ENCODE assay signal across 8 mouse cellular contexts in the genomic region with DNA sequence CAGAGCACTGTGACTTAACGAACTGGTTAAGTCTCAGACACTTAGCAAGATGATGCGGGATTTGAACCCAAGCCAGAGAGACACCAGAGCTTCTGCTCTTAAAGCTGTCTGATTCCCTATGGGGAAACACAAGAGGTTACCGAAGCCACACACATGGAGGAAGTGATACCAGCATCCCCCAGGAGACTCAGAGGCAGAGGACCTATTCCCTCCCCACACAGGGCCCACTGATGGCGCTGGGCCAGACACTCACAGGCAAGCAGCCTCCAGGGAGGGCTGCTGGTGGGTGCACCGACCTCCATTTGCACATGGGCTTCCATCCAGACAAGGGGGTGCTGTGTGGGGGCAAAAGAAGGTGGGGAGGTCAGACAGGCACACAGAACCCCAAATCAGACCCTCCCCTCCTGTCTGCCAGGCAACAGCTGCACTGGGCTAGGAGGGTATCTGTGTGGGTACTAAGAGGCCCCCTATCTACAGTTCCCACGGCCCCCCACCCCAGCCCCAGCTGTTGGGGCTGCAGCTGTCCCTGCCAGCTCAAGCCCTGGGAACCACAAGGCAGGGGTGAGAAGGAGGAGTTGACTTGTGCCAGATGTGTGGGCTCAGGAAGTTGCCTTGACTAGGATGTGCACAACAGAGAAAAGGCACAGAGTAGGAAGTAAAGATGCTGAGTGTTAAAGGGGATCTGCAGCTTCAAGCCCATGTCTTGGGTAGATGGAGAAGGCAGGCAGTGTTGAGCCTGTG. TPM values are rescaled to one million over a fixed set of nuclear protein-coding genes. Genes with fewer than 3 reads are reported as not detected.
A peak's percentile ranks its signal among the peaks of the same experiment; 100 is the strongest.
DNase-seq lines count a peak whose midpoint lies in the region; ATAC-seq and TF ChIP-seq lines count a peak whose summit lies in the region.

No protein-coding gene starts in this region.

- H3ac ChIP-seq in C2C12 (ENCODE audit: control insufficient read depth, insufficient read length, low read depth): no peak overlapping the region

- no peak overlapping the region for H3K9ac ChIP-seq in forebrain, embryonic 16.5 days (replicated peaks; ENCODE audit: low read depth, low read length)
- peak overlapping the region; percentile 36 for H3K9ac ChIP-seq in hindbrain, embryonic 11.5 days (ENCODE audit: low read depth, low read length)
- H3K9ac ChIP-seq in midbrain, embryonic 12.5 days (replicated peaks): 0 out of 2 replicates have a peak overlapping the region, but pooled peaks have one; percentile 7

- no peak for TF ChIP-seq CTCF in C2C12 (IDR thresholded peaks at IDR 0.05; ENCODE audit: control insufficient read depth, insufficient read depth, insufficient read length)

- peak overlapping the region; percentile 63; the same call in 1 of the 2 replicates for H3K4me3 ChIP-seq in forebrain, embryonic 10.5 days
- no peak overlapping the region for H3K4me3 ChIP-seq in forebrain, embryonic 16.5 days (replicated peaks; ENCODE audit: low read length)
- no peak overlapping the region for H3K4me3 ChIP-seq in C2C12 (ENCODE audit: insufficient read depth, poor library complexity, severe bottlenecking)
- H3K4me3 ChIP-seq in hindbrain, embryonic 11.5 days (ENCODE audit: low read depth, low read length): no peak overlapping the region
- H3K4me3 ChIP-seq in midbrain, embryonic 12.5 days: 0 out of 2 replicates have a peak overlapping the region, but pooled peaks have one; percentile 2

- no peaks in the 10 kb centered on the region for H3K79me2 ChIP-seq in C2C12 (ENCODE audit: control insufficient read depth, insufficient read depth)

- no peaks in the 10 kb centered on the region for H3K79me3 ChIP-seq in C2C12 (ENCODE audit: low read depth)

- peak overlapping the region; percentile 51; the same call in 1 of the 2 replicates for H3K27ac ChIP-seq in forebrain, embryonic 10.5 days
- H3K27ac ChIP-seq in forebrain, embryonic 16.5 days (ENCODE audit: low read length): no peak overlapping the region
- peak overlapping the region; percentile 51; the same call in 1 of the 2 replicates for H3K27ac ChIP-seq in hindbrain, embryonic 11.5 days (ENCODE audit: low read depth, low read length)
- H3K27ac ChIP-seq in midbrain, embryonic 12.5 days (replicated peaks): peak overlapping the region; percentile 50; the same call in 1 of the 2 replicates

- H3K9me3 ChIP-seq in forebrain, embryonic 10.5 days: no peaks in the 10 kb centered on the region
- H3K9me3 ChIP-seq in forebrain, embryonic 16.5 days (ENCODE audit: control insufficient read depth, low read length): no peaks in the 10 kb centered on the region
- no peaks in the 10 kb centered on the region for H3K9me3 ChIP-seq in hindbrain, embryonic 11.5 days (ENCODE audit: control insufficient read depth, low read length)
- no peaks in the 10 kb centered on the region for H3K9me3 ChIP-seq in midbrain, embryonic 12.5 days

- 72% methylated on average over 6 of the region's 6 CpGs for WGBS in forebrain, embryonic 10.5 days
- WGBS in forebrain, embryonic 16.5 days: 42% methylated on average over 6 of the region's 6 CpGs
- WGBS in hindbrain, embryonic 11.5 days: 69% methylated on average over 6 of the region's 6 CpGs
- WGBS in midbrain, embryonic 12.5 days: 69% methylated on average over 6 of the region's 6 CpGs

- peaks cover 37% of the 10 kb centered on the region for H3K36me3 ChIP-seq in forebrain, embryonic 10.5 days (replicated peaks)
- H3K36me3 ChIP-seq in forebrain, embryonic 16.5 days (ENCODE audit: control insufficient read depth, insufficient read depth): no peaks in the 10 kb centered on the region
- no peaks in the 10 kb centered on the region for H3K36me3 ChIP-seq in C2C12 (ENCODE audit: control insufficient read depth, insufficient read depth)
- no peaks in the 10 kb centered on the region for H3K36me3 ChIP-seq in hindbrain, embryonic 11.5 days (ENCODE audit: control insufficient read depth, insufficient read depth, low read length)
- H3K36me3 ChIP-seq in midbrain, embryonic 12.5 days: peaks cover 7% of the 10 kb centered on the region; the same call in 1 of the 2 replicates

- no peak overlapping the region for H3K4me2 ChIP-seq in forebrain, embryonic 16.5 days (ENCODE audit: low read length)
- H3K4me2 ChIP-seq in hindbrain, embryonic 11.5 days (replicated peaks; ENCODE audit: low read depth, low read length): peak overlapping the region; percentile 14
- H3K4me2 ChIP-seq in midbrain, embryonic 12.5 days (replicated peaks): peak overlapping the region; percentile 93

- DNase-seq in forebrain, embryonic 10.5 days (ENCODE audit: extremely low spot score, low spot score): no peak
- DNase-seq in hindbrain, embryonic 11.5 days (ENCODE audit: low spot score): no peak
- DNase-seq in thymus, postnatal 0 days (ENCODE audit: low spot score): peak; percentile 95
- DNase-seq in adrenal gland, postnatal 36 days: no peak
- DNase-seq in kidney, postnatal 25 days: no peak

- H3K27me3 ChIP-seq in forebrain, embryonic 10.5 days (ENCODE audit: poor library complexity, severe bottlenecking): peaks cover 35% of the 10 kb centered on the region
- no peaks in the 10 kb centered on the region for H3K27me3 ChIP-seq in forebrain, embryonic 16.5 days (replicated peaks; ENCODE audit: control insufficient read depth, insufficient read depth, low read length)
- no peaks in the 10 kb centered on the region for H3K27me3 ChIP-seq in C2C12 (ENCODE audit: control insufficient read depth, insufficient read depth, insufficient read length)
- no peaks in the 10 kb centered on the region; the same call in 1 of the 2 replicates for H3K27me3 ChIP-seq in hindbrain, embryonic 11.5 days (ENCODE audit: control insufficient read depth, insufficient read depth, low read length)
- 0 out of 2 replicates have a peak, but pooled peaks cover 3% of the 10 kb centered on the region for H3K27me3 ChIP-seq in midbrain, embryonic 12.5 days

- ATAC-seq in forebrain, embryonic 16.5 days: no peak
- no peak for ATAC-seq in hindbrain, embryonic 11.5 days (ENCODE audit: low FRiP score)
- no peak for ATAC-seq in midbrain, embryonic 12.5 days (ENCODE audit: low FRiP score, low read depth)

- peaks cover 66% of the 10 kb centered on the region for H3K4me1 ChIP-seq in forebrain, embryonic 10.5 days
- peaks cover 29% of the 10 kb centered on the region for H3K4me1 ChIP-seq in forebrain, embryonic 16.5 days (replicated peaks; ENCODE audit: control insufficient read depth, insufficient read depth, low read length)
- peaks cover 17% of the 10 kb centered on the region for H3K4me1 ChIP-seq in hindbrain, embryonic 11.5 days (replicated peaks; ENCODE audit: control insufficient read depth, insufficient read depth, low read length)
- peaks cover 59% of the 10 kb centered on the region for H3K4me1 ChIP-seq in midbrain, embryonic 12.5 days

TF ChIP-seq in C2C12, 6 proteins besides CTCF, POLR2A, EP300 and RAD21:
- TF ChIP-seq CEBPB (IDR thresholded peaks at IDR 0.05; ENCODE audit: low read depth) (no peak), USF1 (IDR thresholded peaks at IDR 0.05; ENCODE audit: low read depth) (no peak), MAX (IDR thresholded peaks at IDR 0.05) (no peak), MYOD1 (IDR thresholded peaks at IDR 0.05; ENCODE audit: control insufficient read depth, insufficient read length, low read depth) (peak; percentile 96), MYOG (IDR thresholded peaks at IDR 0.05; ENCODE audit: control insufficient read depth, extremely low read depth, insufficient read length) (peak; percentile 55), FOSL1 (IDR thresholded peaks at IDR 0.05; ENCODE audit: insufficient read depth, low read length, poor library complexity, severe bottlenecking) (no peak)

RNA-seq across cellular contexts. Expression of a gene that starts 2.6 kb away (rescaled TPM):
- polyA plus RNA-seq in forebrain, embryonic 10.5 days (2016; fragmentation: Nextera tagmentation; extraction: Ambion mirVana): 24.4 and 25.7 TPM in 2 replicates
- polyA plus RNA-seq in forebrain, embryonic 16.5 days (2015; fragmentation: Nextera tagmentation; extraction: Ambion mirVana): 5.5 TPM in 2 replicates
- polyA plus RNA-seq in C2C12 (2012; fragmentation: generic; extraction: Trizol): 14.8 TPM
- polyA plus RNA-seq in hindbrain, embryonic 11.5 days (2014; fragmentation: Nextera tagmentation; extraction: Ambion mirVana): 20.3 and 24.7 TPM in 2 replicates
- 26.8 and 30.6 TPM in 2 replicates for polyA plus RNA-seq in midbrain, embryonic 12.5 days (2016; fragmentation: Nextera tagmentation; extraction: Ambion mirVana)
- polyA plus RNA-seq in thymus, postnatal 0 days (2015; fragmentation: Nextera tagmentation; extraction: Ambion mirVana): 10.6 and 12.6 TPM in 2 replicates
- total RNA-seq in adrenal gland, postnatal 36 days (2021): 10 to 100 TPM in 1 of 2 experiments, 1 to 10 TPM in 1; 8.1 to 13.0 TPM

RNA-seq across cellular contexts. Expression of a gene that starts 25.3 kb away (rescaled TPM):
- 0.09 and 0.20 TPM in 2 replicates for polyA plus RNA-seq in forebrain, embryonic 10.5 days (2016; fragmentation: Nextera tagmentation; extraction: Ambion mirVana)
- polyA plus RNA-seq in forebrain, embryonic 16.5 days (2015; fragmentation: Nextera tagmentation; extraction: Ambion mirVana): 0.20 TPM in 1 of 2 replicates, not detected in the other
- 0.12 TPM for polyA plus RNA-seq in C2C12 (2012; fragmentation: generic; extraction: Trizol)
- polyA plus RNA-seq in hindbrain, embryonic 11.5 days (2014; fragmentation: Nextera tagmentation; extraction: Ambion mirVana): 0.14 and 0.20 TPM in 2 replicates
- polyA plus RNA-seq in midbrain, embryonic 12.5 days (2016; fragmentation: Nextera tagmentation; extraction: Ambion mirVana): 0.37 TPM in 1 of 2 replicates, not detected in the other
- 0.62 and 0.68 TPM in 2 replicates for polyA plus RNA-seq in thymus, postnatal 0 days (2015; fragmentation: Nextera tagmentation; extraction: Ambion mirVana)
- total RNA-seq in adrenal gland, postnatal 36 days (2021): under 1 TPM in 1 of 2 experiments, not detected in 1; 0.33 TPM

Comparison
In these comparisons a context has a peak if more than half of its experiments do, and no peak if none do; other contexts are left out.
1. H3K4me3 ChIP-seq: peak in forebrain, embryonic 10.5 days (single experiment) and midbrain, embryonic 12.5 days (single experiment); none in forebrain, embryonic 16.5 days (single experiment), C2C12 (single experiment) and hindbrain, embryonic 11.5 days (single experiment).